Comparison of ENCODE assay signal across 28 mouse cellular contexts in the genomic region with DNA sequence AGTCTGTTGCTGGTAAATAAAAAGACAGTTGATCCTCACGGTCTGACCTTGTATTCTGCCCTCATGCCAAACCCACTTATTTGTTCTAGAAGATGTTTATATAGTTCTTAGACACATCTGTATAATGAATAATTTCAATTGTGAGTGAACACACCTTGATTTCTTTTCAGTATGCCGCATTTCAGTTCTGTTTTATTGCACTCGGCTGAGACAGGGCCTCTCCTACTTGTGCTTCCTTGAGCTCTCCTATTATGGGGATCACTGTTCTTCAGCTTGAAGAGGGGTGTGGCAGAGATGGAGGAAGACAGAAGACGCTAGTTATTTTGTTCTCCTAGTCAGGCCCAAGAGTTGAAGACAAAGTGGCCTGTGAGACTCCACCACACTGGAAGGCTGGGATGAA.
"Had no signal": no experiment of that assay in that cellular context is flagged by ENCODE, and none has a peak within 500 bp of the region (broad histone marks: within the 10 kb centered on the region; RNA-seq: fewer than 3 reads in every experiment).

No protein-coding gene starts in this region.

- DNase-seq: cerebellum, adult 2 months; cerebellum, adult 8-10 months; cerebellum, adult 9-10 months; cerebellum, adult 9-11 months; cerebellum, postnatal 10 days; cerebellum, postnatal 14 days; cerebellum, postnatal 25 days; cerebellum, postnatal 36 days; embryo, embryonic 11 days; forebrain, postnatal 0 days; gastrocnemius, adult 2 months; gastrocnemius, postnatal 10 days; gastrocnemius, postnatal 14 days; gastrocnemius, postnatal 25 days; gastrocnemius, postnatal 36 days; heart, adult 11 months; heart, adult 18-20 months had no signal

- H3K4me1 ChIP-seq: embryonic facial prominence, embryonic 12.5 days; embryonic facial prominence, embryonic 13.5 days; embryonic facial prominence, embryonic 15.5 days; forebrain, embryonic 10.5 days; forebrain, embryonic 12.5 days; forebrain, embryonic 15.5 days had no signal

- H3K36me3 ChIP-seq: embryonic facial prominence, embryonic 10.5 days; embryonic facial prominence, embryonic 12.5 days; embryonic facial prominence, embryonic 13.5 days; embryonic facial prominence, embryonic 15.5 days; forebrain, embryonic 10.5 days; forebrain, embryonic 12.5 days; forebrain, embryonic 15.5 days had no signal

- H3K4me3 ChIP-seq: embryonic facial prominence, embryonic 10.5 days; embryonic facial prominence, embryonic 12.5 days; embryonic facial prominence, embryonic 13.5 days; embryonic facial prominence, embryonic 15.5 days; erythroblast, embryonic 14.5 days; forebrain, embryonic 10.5 days; forebrain, embryonic 12.5 days; forebrain, embryonic 13.5 days; forebrain, embryonic 15.5 days; gastrocnemius, adult 2 months had no signal

- H3K9ac ChIP-seq: embryonic facial prominence, embryonic 12.5 days; embryonic facial prominence, embryonic 13.5 days; embryonic facial prominence, embryonic 15.5 days; forebrain, embryonic 12.5 days; forebrain, embryonic 13.5 days; forebrain, embryonic 15.5 days; forebrain, postnatal 0 days had no signal

- H3K9me3 ChIP-seq: embryonic facial prominence, embryonic 10.5 days; embryonic facial prominence, embryonic 12.5 days; embryonic facial prominence, embryonic 13.5 days; embryonic facial prominence, embryonic 15.5 days; forebrain, embryonic 10.5 days; forebrain, embryonic 12.5 days; forebrain, embryonic 13.5 days; forebrain, embryonic 15.5 days had no signal

- H3K27me3 ChIP-seq: embryonic facial prominence, embryonic 12.5 days; embryonic facial prominence, embryonic 13.5 days; embryonic facial prominence, embryonic 15.5 days; forebrain, embryonic 12.5 days; forebrain, embryonic 13.5 days; forebrain, embryonic 15.5 days had no signal

- ATAC-seq: forebrain, embryonic 13.5 days; forebrain, embryonic 14.5 days; forebrain, embryonic 15.5 days; forebrain, embryonic 16.5 days; forebrain, postnatal 0 days had no signal

- H3K4me2 ChIP-seq: embryonic facial prominence, embryonic 12.5 days; embryonic facial prominence, embryonic 13.5 days; embryonic facial prominence, embryonic 15.5 days; forebrain, embryonic 12.5 days; forebrain, embryonic 13.5 days; forebrain, embryonic 15.5 days had no signal

- H3K27ac ChIP-seq: embryonic facial prominence, embryonic 10.5 days; embryonic facial prominence, embryonic 12.5 days; embryonic facial prominence, embryonic 13.5 days; embryonic facial prominence, embryonic 15.5 days; forebrain, embryonic 10.5 days; forebrain, embryonic 12.5 days; forebrain, embryonic 13.5 days; forebrain, embryonic 15.5 days; gastrocnemius, adult 2 months had no signal
